Mouse (Mus musculus) heart, embryonic 13.5 days (tissue): ENCODE data around the gene 4931406C07Rik. TPM values are rescaled to one million over a fixed set of nuclear protein-coding genes. Genes with fewer than 3 reads are reported as not detected.
A peak's percentile ranks its signal among the peaks of the same experiment; 100 is the strongest.
"Not testable (repeated sequence)": the region's sequence is repeated elsewhere in the genome, so short reads cannot be mapped to it uniquely, and the experiment has no call there.

ENCODE experiments used
- ATAC-seq: fragments of 200-750 bp; cut with Nextera tagmentation; 2 replicates; pipeline ENCODE4 v1.8.0; 2017; ENCODE audit warnings: moderate TSS enrichment; ENCODE audit not compliant: insufficient number of reproducible peaks, low FRiP score, low TSS enrichment; ENCODE audit errors: extremely low read depth
- H3K27ac ChIP-seq: fragments of 300-500 bp; sonication (generic); replicated peaks from 2 replicates; pipeline ENCODE4 v1.5.1; 2015; ENCODE audit warnings: moderate library complexity, mild to moderate bottlenecking, inconsistent platforms
- H3K27me3 ChIP-seq: fragments of 300-500 bp; sonication (generic); replicated peaks from 2 replicates; pipeline ENCODE4 v1.6.1; 2015; ENCODE audit warnings: mild to moderate bottlenecking, inconsistent platforms
- H3K36me3 ChIP-seq: fragments of 300-500 bp; sonication (generic); 2 replicates; pipeline ENCODE4 v1.6.1; 2015; ENCODE audit warnings: mild to moderate bottlenecking, inconsistent platforms
- H3K4me1 ChIP-seq: fragments of 300-500 bp; sonication (generic); 2 replicates; pipeline ENCODE4 v1.6.1; 2015; ENCODE audit warnings: inconsistent platforms
- H3K4me2 ChIP-seq: fragments of 300-500 bp; sonication (generic); 2 replicates; pipeline ENCODE4 v1.6.1; 2015; ENCODE audit warnings: inconsistent platforms, mild to moderate bottlenecking, moderate library complexity
- H3K4me3 ChIP-seq: fragments of 300-500 bp; sonication (generic); 2 replicates; pipeline ENCODE4 v1.5.1; 2015; ENCODE audit warnings: moderate library complexity, mild to moderate bottlenecking, inconsistent platforms
- H3K9ac ChIP-seq: fragments of 300-500 bp; sonication (generic); 2 replicates; pipeline ENCODE4 v1.6.1; 2015; ENCODE audit warnings: inconsistent platforms, mild to moderate bottlenecking, moderate library complexity
- H3K9me3 ChIP-seq: fragments of 300-500 bp; sonication (generic); 2 replicates; pipeline ENCODE4 v1.6.1; 2016; ENCODE audit warnings: inconsistent platforms
- WGBS: fragments of 180-500 bp; shearing (Covaris S2); methylation state at CpG from one replicate; pipeline ENCODE4 v1.1.7; 2015; ENCODE audit warnings: mixed read lengths; 5-methylcytosine and 5-hydroxymethylcytosine counted together
- polyA plus RNA-seq: library from polyadenylated mRNA; unstranded; fragments of >200 nt; fragmentation: Nextera tagmentation; extraction: Ambion mirVana; gene quantifications from 2 replicates; pipeline ENCODE4 v1.2.1, GENCODE M21; 2015

Gene 4931406C07Rik
- polyA plus RNA-seq, 1 experiment from 2014 or later: 6.1 TPM

DNA sequence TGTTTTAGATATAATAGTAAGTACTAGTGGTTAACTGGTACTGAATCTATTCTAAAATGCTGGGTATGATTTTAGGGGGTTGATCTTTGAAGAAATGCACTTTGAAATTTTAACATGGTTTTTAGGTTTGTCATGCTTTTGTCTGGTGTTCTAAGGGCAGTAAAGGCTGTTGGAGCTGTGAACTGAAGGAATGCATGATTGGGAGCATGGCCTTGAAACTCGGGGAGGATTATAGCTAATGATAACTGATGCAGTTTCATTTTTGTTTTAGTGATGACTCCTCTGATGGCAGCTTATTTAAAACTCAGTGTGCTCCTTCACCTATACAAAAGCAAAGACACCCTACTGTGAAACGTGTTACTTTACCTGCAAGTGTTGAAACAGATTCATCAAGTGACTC lies 2.0 kb upstream of the 4931406C07Rik start:
- peak overlapping the region; percentile 82 for H3K4me2 ChIP-seq
- H3K4me1 ChIP-seq: peaks cover 38% of the 10 kb centered on the region
- no peaks in the 10 kb centered on the region for H3K27me3 ChIP-seq
- H3K36me3 ChIP-seq: peaks cover 60% of the 10 kb centered on the region
- no peaks in the 10 kb centered on the region for H3K9me3 ChIP-seq
- no peak for ATAC-seq
- whole genome bisulfite sequencing: 48% methylated on average over 2 of the region's 2 CpGs
- no peak overlapping the region for H3K27ac ChIP-seq
- H3K4me3 ChIP-seq: no peak overlapping the region
- peak overlapping the region; percentile 58; the same call in 1 of the 2 replicates for H3K9ac ChIP-seq

DNA sequence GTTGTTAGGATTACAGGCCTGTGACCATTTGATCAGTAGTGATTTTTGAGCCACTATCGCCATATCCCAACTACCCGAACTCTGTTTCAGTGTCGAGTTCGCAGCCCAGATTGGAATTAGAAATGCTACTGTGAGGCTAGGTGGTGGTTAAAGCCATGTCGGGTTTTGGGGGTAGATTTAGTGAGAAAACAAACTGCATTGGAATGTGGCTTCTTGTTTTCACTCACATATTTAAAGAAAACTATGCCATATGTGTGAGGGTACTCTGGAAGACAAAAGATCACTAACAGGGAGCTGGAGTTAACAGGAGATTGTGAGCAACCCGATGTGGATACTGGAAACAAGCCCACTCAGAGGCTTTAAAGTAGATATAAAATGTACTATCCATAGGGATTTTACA lies 1.0 kb upstream of the 4931406C07Rik start:
- WGBS: 3% methylated on average over 6 of the region's 6 CpGs
- H3K9me3 ChIP-seq: no peaks in the 10 kb centered on the region
- peak overlapping the region; percentile 82 for H3K4me2 ChIP-seq
- H3K27ac ChIP-seq: peak overlapping the region; percentile 89
- H3K27me3 ChIP-seq: no peaks in the 10 kb centered on the region
- ATAC-seq: no peak
- H3K4me3 ChIP-seq: peak overlapping the region; percentile 68
- peaks cover 50% of the 10 kb centered on the region for H3K36me3 ChIP-seq
- H3K9ac ChIP-seq: peak overlapping the region; percentile 90
- peaks cover 38% of the 10 kb centered on the region for H3K4me1 ChIP-seq

DNA sequence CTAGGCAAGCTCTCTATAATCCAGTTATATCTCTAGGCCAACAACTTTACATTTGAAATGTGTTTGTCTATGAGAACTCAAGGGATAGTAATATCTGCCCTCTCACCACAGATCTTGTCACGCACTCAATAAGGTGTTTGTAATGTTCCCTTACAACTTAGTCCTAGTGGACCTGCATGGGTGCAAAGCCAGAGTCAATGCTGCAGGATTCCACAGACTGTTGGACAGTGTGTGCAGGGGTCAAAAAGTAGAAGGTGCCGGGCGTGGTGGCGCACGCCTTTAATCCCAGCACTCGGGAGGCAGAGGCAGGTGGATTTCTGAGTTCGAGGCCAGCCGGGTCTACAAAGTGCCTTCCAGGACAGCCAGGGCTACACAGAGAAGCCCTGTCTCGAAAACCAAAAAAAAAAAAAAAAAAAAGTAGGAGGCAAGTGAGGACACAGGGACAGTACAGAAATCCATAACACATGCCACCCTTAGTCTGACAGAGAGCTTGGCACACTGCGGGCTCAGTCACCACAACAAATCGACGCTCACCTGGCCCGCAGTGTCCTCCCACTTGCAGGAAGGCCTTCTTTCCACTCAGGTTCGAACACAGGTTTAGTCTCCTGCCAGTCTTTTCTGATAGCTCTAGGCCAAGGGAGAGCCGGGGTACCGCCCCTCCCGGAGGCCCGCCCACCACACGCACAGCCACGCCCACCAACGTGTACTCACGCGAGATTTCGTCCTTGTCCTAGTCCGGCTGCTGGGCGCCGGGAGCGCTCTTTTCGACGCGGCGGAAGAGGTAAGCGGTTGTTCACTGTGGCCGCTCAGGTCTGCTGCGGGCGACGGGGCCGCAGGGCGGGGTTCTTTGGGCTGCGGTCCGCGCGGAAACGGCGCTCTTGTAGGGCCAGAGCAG lies 498 bp downstream of the 4931406C07Rik start, which contains the start of gene Taf1d:
TSS of gene Taf1d (plus strand) at position 712 of the 895 bp plus-strand sequence.
- H3K4me3 ChIP-seq: peak within 1 kb of the TSS; percentile 68
- peak within 1 kb of the TSS; percentile 90 for H3K9ac ChIP-seq
- H3K27me3 ChIP-seq: no peaks in the 10 kb centered on the region
- no peaks in the 10 kb centered on the region for H3K9me3 ChIP-seq
- WGBS: 11% methylated on average over 45 of the region's 45 CpGs
- ATAC-seq: peak; percentile 91
- peaks cover 36% of the 10 kb centered on the region for H3K36me3 ChIP-seq
- peak within 1 kb of the TSS; percentile 89 for H3K27ac ChIP-seq
- peak within 1 kb of the TSS; percentile 82 for H3K4me2 ChIP-seq
- peaks cover 38% of the 10 kb centered on the region for H3K4me1 ChIP-seq

DNA sequence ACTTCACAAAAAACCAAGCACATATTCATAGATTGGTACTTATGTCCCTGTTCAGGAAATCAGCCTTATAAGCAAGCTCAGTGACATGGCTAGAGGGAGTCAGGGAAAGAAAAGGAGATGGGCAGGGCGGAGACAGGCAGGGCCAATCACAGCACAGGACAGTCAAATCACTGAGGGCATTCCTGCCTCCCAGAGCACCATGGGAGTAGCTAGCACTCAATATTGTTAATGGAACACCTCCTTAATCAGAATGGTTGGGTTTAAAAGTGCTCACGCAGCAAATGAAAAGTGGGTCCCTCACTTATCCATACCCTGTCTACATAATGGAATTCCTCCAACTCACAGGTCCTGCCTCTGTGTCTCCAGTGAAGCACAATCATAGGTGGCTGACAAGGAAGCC lies 3.4 kb downstream of the 4931406C07Rik start:
- H3K27ac ChIP-seq: no peak overlapping the region
- 69% methylated on average over 2 of the region's 2 CpGs for WGBS
- H3K4me2 ChIP-seq: no peak overlapping the region
- no peaks in the 10 kb centered on the region for H3K9me3 ChIP-seq
- no peak overlapping the region for H3K9ac ChIP-seq
- no peak overlapping the region for H3K4me3 ChIP-seq
- H3K27me3 ChIP-seq: no peaks in the 10 kb centered on the region
- H3K36me3 ChIP-seq: peaks cover 7% of the 10 kb centered on the region
- ATAC-seq: no peak
- H3K4me1 ChIP-seq: peaks cover 21% of the 10 kb centered on the region

DNA sequence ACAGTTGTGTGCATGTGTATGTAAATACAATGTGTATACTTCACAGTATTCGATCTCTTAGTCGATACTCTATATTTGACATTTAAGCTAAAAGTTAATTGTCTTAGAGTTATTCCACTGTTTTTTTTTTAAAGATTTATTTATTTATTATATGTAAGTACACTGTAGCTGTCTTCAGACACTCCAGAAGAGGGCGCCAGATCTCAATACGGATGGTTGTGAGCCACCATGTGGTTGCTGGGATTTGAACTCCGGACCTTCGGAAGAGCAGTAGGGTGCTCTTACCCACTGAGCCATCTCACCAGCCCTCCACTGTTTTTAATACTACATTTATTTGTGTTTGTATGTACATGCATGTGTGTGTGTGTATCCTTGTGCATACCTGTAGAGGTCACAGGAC lies 4.2 kb downstream of the 4931406C07Rik start:
- not testable (repeated sequence) for H3K27me3 ChIP-seq, ATAC-seq, H3K4me2 ChIP-seq, H3K9ac ChIP-seq, H3K9me3 ChIP-seq, H3K36me3 ChIP-seq, H3K4me3 ChIP-seq
- Histone ChIP-seq H3K27ac (peak overlapping the region; percentile 70; the same call in 1 of the 2 replicates), H3K4me1 (peaks cover 12% of the 10 kb centered on the region)
- 83% methylated on average over 6 of the region's 6 CpGs for WGBS

DNA sequence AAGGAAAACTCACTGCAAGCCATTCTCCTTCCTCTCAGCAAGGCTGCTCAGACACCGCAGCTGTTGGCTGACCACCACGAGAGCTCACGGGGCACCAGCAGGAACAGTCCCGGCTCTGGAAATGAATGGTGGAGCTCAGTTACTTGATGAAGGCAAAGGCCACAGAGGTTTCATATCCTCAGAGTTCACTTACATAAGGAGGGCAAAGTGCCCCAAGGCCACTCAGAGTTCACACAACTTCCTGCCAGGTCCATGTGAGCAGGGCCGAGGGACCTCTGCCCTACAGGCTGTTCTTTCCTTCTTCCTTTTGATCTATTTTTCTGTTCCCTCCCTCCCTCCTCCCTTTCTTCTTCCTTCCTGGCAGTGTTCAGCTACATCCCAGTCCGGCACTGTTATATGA lies 4.8 kb downstream of the 4931406C07Rik start:
- Histone ChIP-seq H3K9ac (peak overlapping the region; percentile 34; the same call in 1 of the 2 replicates), H3K4me3 (0 out of 2 replicates have a peak overlapping the region, but pooled peaks have one; percentile 1), H3K36me3 (peaks cover 9% of the 10 kb centered on the region; the same call in 1 of the 2 replicates), H3K4me1 (peaks cover 8% of the 10 kb centered on the region), H3K27ac (peak overlapping the region; percentile 70), H3K4me2 (peak overlapping the region; percentile 34), H3K9me3 (no peaks in the 10 kb centered on the region), H3K27me3 (no peaks in the 10 kb centered on the region)
- ATAC-seq: no peak
- 59% methylated on average over 6 of the region's 6 CpGs for WGBS

DNA sequence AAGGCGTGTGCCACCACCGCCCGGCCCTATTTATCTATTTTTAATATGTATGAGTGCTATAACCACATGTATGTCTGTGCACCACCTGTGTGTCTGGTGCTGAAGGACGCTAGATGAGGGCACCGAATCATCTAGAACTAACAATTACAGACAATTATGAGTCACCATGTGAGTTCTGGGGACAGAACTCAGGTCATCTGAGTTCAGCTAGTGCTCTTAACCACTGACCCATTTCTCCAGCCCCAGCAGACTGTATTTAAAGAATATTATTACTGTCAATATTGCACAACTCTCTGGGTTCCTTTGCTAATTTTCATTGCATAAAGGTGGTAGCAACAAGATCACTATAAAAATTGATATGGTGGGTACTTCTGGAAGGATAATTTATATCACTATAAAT lies 6.2 kb downstream of the 4931406C07Rik start:
- no peak for ATAC-seq
- H3K9ac ChIP-seq: no peak overlapping the region
- WGBS: 87% methylated on average over 5 of the region's 5 CpGs

DNA sequence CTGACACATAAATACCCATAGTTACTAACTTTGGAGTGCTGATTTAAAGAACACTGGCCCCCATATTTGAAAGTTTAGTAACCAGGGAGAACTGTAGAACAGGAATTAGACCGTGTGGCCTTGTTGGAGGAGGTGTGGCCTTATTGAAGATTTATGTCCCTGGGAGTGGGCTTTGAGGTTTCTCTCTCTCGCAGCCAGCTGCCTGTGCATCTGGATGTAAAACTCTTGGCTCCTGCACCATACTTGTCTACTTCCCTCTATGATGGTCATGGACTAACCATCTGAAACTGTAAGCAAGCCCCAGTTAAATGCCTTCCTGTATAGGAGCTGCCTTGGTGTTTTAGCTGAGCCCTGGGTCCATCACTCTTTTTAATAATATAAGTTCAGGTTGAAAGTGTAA lies 7.8 kb downstream of the 4931406C07Rik start:
- no peak overlapping the region for H3K9ac ChIP-seq
- no peaks in the 10 kb centered on the region for H3K27me3 ChIP-seq
- no peak overlapping the region for H3K4me3 ChIP-seq
- H3K36me3 ChIP-seq: peaks cover 16% of the 10 kb centered on the region; the same call in 1 of the 2 replicates
- no peak overlapping the region for H3K4me2 ChIP-seq
- ATAC-seq: no peak
- WGBS: 52% methylated on average over 2 of the region's 2 CpGs
- H3K4me1 ChIP-seq: no peaks in the 10 kb centered on the region
- no peak overlapping the region for H3K27ac ChIP-seq
- no peaks in the 10 kb centered on the region for H3K9me3 ChIP-seq

More for the DNA sequence above, 6.2 kb downstream of the 4931406C07Rik start:
- H3K27ac ChIP-seq: no peak overlapping the region
- H3K9me3 ChIP-seq: no peaks in the 10 kb centered on the region
- H3K4me3 ChIP-seq: no peak overlapping the region
- no peaks in the 10 kb centered on the region for H3K27me3 ChIP-seq
- no peak overlapping the region for H3K4me2 ChIP-seq
- H3K4me1 ChIP-seq: peaks cover 2% of the 10 kb centered on the region; the same call in 1 of the 2 replicates
- H3K36me3 ChIP-seq: peaks cover 14% of the 10 kb centered on the region; the same call in 1 of the 2 replicates

DNA sequence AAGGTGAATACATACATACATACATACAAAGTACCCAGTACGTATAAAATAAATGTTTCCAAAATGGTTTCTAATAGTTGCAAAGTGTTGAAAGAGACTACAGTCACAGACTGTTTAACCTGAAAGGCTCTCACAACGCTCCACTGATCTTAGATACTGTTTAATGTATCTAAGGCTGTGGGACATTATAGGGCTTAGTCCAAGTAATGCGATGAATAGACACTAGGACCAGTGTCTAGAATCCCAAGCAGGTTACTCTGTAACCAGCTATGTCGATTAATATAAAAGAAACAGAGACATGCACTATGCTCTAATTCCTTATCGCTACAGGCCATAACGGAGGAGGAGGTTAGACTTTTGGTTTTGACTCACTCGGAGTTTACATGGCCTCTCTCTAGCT lies 9.1 kb downstream of the 4931406C07Rik start:
- no peak overlapping the region for H3K27ac ChIP-seq
- WGBS: 82% methylated on average over 7 of the region's 7 CpGs
- H3K9me3 ChIP-seq: no peaks in the 10 kb centered on the region
- ATAC-seq: no peak
- H3K4me2 ChIP-seq: no peak overlapping the region
- H3K9ac ChIP-seq: no peak overlapping the region
- H3K4me1 ChIP-seq: no peaks in the 10 kb centered on the region
- peaks cover 26% of the 10 kb centered on the region for H3K36me3 ChIP-seq
- H3K27me3 ChIP-seq: no peaks in the 10 kb centered on the region
- H3K4me3 ChIP-seq: no peak overlapping the region

DNA sequence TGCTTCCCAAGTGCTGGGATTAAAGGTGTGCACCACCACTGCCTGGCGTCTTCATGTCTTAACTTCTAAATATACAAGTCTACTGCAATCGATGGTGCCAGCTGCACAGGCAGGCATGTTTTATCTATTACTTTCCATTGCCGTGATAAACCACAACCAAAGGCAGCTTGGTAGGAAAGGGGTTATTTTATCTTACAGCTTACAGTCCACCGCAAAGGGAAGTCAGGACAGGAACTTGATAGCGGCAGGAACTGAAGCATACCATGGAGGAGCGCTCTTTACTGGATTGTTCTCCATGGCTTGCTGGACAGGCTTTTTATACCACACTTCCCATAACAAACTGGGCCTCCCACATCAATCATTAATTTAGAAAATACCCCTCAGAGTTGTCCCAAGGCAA lies 17.0 kb downstream of the 4931406C07Rik start:
- Histone ChIP-seq H3K4me1 (0 out of 2 replicates have a peak, but pooled peaks cover 4% of the 10 kb centered on the region), H3K4me3 (no peak overlapping the region), H3K36me3 (peaks cover 40% of the 10 kb centered on the region), H3K27ac (no peak overlapping the region), H3K27me3 (no peaks in the 10 kb centered on the region), H3K9ac (no peak overlapping the region), H3K4me2 (no peak overlapping the region), H3K9me3 (no peaks in the 10 kb centered on the region)
- 59% methylated on average over 6 of the region's 6 CpGs for WGBS
- ATAC-seq: no peak

DNA sequence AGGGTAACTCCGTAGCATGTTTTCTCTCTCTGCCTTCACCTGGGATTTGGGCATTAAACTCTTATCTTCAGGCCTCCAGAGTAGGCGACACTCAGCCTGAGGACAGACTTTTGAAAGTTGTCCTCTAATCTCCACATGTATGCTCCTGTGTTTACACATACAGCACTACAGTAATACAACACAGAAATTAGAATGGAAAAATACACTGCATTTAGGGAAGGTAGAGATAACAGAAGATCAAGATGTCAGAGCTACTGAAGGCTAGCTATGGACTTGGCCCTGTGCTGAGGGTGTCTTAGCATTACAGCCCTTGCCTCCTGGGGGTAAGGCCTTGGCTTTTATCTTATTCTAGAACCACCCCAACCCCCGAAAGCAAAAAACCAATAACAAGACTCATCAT lies 17.8 kb downstream of the 4931406C07Rik start:
- H3K9ac ChIP-seq: no peak overlapping the region
- H3K9me3 ChIP-seq: no peaks in the 10 kb centered on the region
- H3K27me3 ChIP-seq: no peaks in the 10 kb centered on the region
- peaks cover 42% of the 10 kb centered on the region for H3K36me3 ChIP-seq
- 0 out of 2 replicates have a peak, but pooled peaks cover 4% of the 10 kb centered on the region for H3K4me1 ChIP-seq
- H3K4me3 ChIP-seq: no peak overlapping the region
- H3K27ac ChIP-seq: no peak overlapping the region
- 75% methylated on average over 3 of the region's 3 CpGs for WGBS
- no peak overlapping the region for H3K4me2 ChIP-seq
- ATAC-seq: no peak
